Comparison of ENCODE assay signal across 14 mouse cellular contexts in the genomic region with DNA sequence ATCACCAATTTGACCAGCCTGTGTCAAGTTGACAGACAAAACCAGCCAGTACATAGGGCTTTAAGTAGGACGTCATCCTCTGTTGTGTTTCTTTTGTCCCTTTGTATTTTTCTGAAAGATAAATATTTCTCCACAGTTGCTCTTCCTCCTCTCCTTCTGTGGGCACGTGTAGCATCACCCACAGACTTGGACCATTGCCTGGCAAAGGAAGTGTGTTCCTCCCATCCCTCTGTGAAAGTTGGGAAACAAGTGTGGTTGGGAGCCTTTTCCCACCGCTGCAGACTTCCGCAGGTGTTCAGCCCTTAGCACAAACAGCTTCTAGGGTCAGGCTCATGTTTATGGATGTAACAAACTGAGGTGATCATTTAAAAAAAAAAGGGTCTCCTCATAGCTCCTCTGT.
"Had no signal": no experiment of that assay in that cellular context is flagged by ENCODE, and none has a peak within 500 bp of the region (broad histone marks: within the 10 kb centered on the region; RNA-seq: fewer than 3 reads in every experiment).

No protein-coding gene starts in this region.

- ATAC-seq: hindbrain, embryonic 16.5 days; inflammation-experienced regulatory T-cells, adult 6 months; intestine, postnatal 0 days had no signal

- H3K4me1 ChIP-seq: limb, embryonic 10.5 days; liver, embryonic 15.5 days; midbrain, embryonic 10.5 days had no signal

- H3K4me2 ChIP-seq: liver, embryonic 11.5 days; liver, embryonic 15.5 days; lung, embryonic 14.5 days had no signal

- H3K36me3 ChIP-seq: liver, embryonic 15.5 days had no signal

- H3K4me3 ChIP-seq: limb, embryonic 10.5 days; liver, embryonic 15.5 days; midbrain, embryonic 10.5 days had no signal

- H3K27ac ChIP-seq: limb, embryonic 10.5 days; liver, embryonic 15.5 days; midbrain, embryonic 10.5 days had no signal

- H3K9ac ChIP-seq: liver, embryonic 15.5 days; lung, embryonic 14.5 days had no signal

- H3K9me3 ChIP-seq: limb, embryonic 10.5 days; liver, embryonic 15.5 days; midbrain, embryonic 10.5 days had no signal

- DNase-seq: kidney, adult 8-10 months; kidney, postnatal 25 days; lung, embryonic 14.5 days; lung, postnatal 10 days; lung, postnatal 4 days; thymus, adult 18-20 months; thymus, postnatal 25 days had no signal

- H3K27me3 ChIP-seq: liver, embryonic 15.5 days had no signal
